Mouse (Mus musculus) MEL (cell line): ENCODE data around the gene CN725425. TPM values are rescaled to one million over a fixed set of nuclear protein-coding genes. Genes with fewer than 3 reads are reported as not detected.

Source experiments
- DNase-seq: peaks from one replicate; pipeline ENCODE4 v3.0.0; 2011; ENCODE audit warnings: low read depth, low spot score
- H3K27ac ChIP-seq: 2 replicates; pipeline ENCODE4 v1.5.1; 2012; ENCODE audit warnings: low read depth, mild to moderate bottlenecking, control low read depth, low read length, moderate library complexity; ENCODE audit not compliant: control insufficient read depth
- H3K27me3 ChIP-seq, 2 experiments: fragments of 150-350 bp in 1 of 2; sonication (generic) in 1 of 2; 2 replicates each; pipeline ENCODE4 v1.6.1; 2012; ENCODE audit warnings: low read length in 2 of 2, mild to moderate bottlenecking in 2 of 2, improper control_type of control experiment in 1 of 2, moderate library complexity in 1 of 2; ENCODE audit not compliant: insufficient read depth in 2 of 2, control insufficient read depth in 1 of 2
- H3K36me3 ChIP-seq, 2 experiments: 2 replicates each; pipeline ENCODE4 v1.6.1; 2012 to 2014; ENCODE audit warnings: low read length in 2 of 2, improper control_type of control experiment in 1 of 2, inconsistent platforms in 1 of 2, mild to moderate bottlenecking in 1 of 2; ENCODE audit not compliant: insufficient read depth in 2 of 2, control insufficient read depth in 1 of 2
- H3K4me1 ChIP-seq, 2 experiments: fragments of 150-350 bp in 1 of 2; sonication (generic) in 1 of 2; 2 replicates each; pipeline ENCODE4 v1.6.1; 2012; ENCODE audit warnings: low read length in 2 of 2, improper control_type of control experiment in 1 of 2, mild to moderate bottlenecking in 1 of 2; ENCODE audit not compliant: insufficient read depth in 2 of 2, control insufficient read depth in 1 of 2
- H3K4me3 ChIP-seq, 2 experiments: fragments of 150-350 bp in 1 of 2; sonication (generic) in 1 of 2; 2 replicates each; pipeline ENCODE4 v1.5.1; 2012; ENCODE audit warnings: low read depth in 2 of 2, low read length in 2 of 2, mild to moderate bottlenecking in 2 of 2, moderate library complexity in 2 of 2, control low read depth in 1 of 2, improper control_type of control experiment in 1 of 2; ENCODE audit not compliant: control insufficient read depth in 1 of 2, insufficient read depth in 1 of 2
- H3K79me2 ChIP-seq: 2 replicates; pipeline ENCODE4 v1.6.1; 2012; ENCODE audit warnings: mild to moderate bottlenecking, low read length, moderate library complexity; ENCODE audit not compliant: control insufficient read depth, poor library complexity, insufficient read depth
- H3K9ac ChIP-seq: 2 replicates; pipeline ENCODE4 v1.6.1; 2012; ENCODE audit warnings: low read depth, mild to moderate bottlenecking, control low read depth, low read length, moderate library complexity; ENCODE audit not compliant: control insufficient read depth, poor library complexity, severe bottlenecking
- H3K9me3 ChIP-seq: fragments of 150-350 bp; sonication (generic); replicated peaks from 2 replicates; pipeline ENCODE4 v1.6.1; 2012; ENCODE audit warnings: mild to moderate bottlenecking, low read length, improper control_type of control experiment, moderate library complexity; ENCODE audit not compliant: insufficient read depth
- BHLHE40 ChIP-seq: IDR thresholded peaks from 2 replicates; pipeline ENCODE4 v1.6.1; 2012; ENCODE audit warnings: low read depth, mild to moderate bottlenecking, inconsistent platforms, low read length, improper control_type of control experiment, borderline replicate concordance
- CHD2 ChIP-seq: IDR thresholded peaks from 2 replicates; pipeline ENCODE4 v1.6.1; 2011; ENCODE audit warnings: low read length, improper control_type of control experiment
- CTCF ChIP-seq, 3 experiments: IDR thresholded peaks in 2 of 3; conservative IDR thresholded peaks in 1 of 3; 2 replicates each; pipeline ENCODE4 v1.5.1; 2011 to 2012; ENCODE audit warnings: low read length in 3 of 3, low read depth in 2 of 3, mild to moderate bottlenecking in 2 of 3, improper control_type of control experiment in 1 of 3, inconsistent platforms in 1 of 3, mixed read lengths in 1 of 3, moderate library complexity in 1 of 3; ENCODE audit not compliant: control insufficient read depth in 1 of 3, insufficient read depth in 1 of 3, poor library complexity in 1 of 3, severe bottlenecking in 1 of 3
- E2F4 ChIP-seq: IDR thresholded peaks from 2 replicates; pipeline ENCODE4 v1.6.1; 2011; ENCODE audit warnings: low read depth, low read length, improper control_type of control experiment, borderline replicate concordance
- ELF1 ChIP-seq: IDR thresholded peaks from 2 replicates; pipeline ENCODE4 v1.6.1; 2014; ENCODE audit warnings: low read depth, mild to moderate bottlenecking, inconsistent platforms, low read length, improper control_type of control experiment, moderate library complexity
- ETS1 ChIP-seq: IDR thresholded peaks from 2 replicates; pipeline ENCODE4 v1.6.1; 2012; ENCODE audit warnings: low read depth, mild to moderate bottlenecking, inconsistent platforms, low read length, improper control_type of control experiment, moderate library complexity
- GATA1 ChIP-seq: IDR thresholded peaks from 2 replicates; pipeline ENCODE4 v1.6.1; 2011; ENCODE audit warnings: low read depth, low read length, improper control_type of control experiment
- HCFC1 ChIP-seq: IDR thresholded peaks from 2 replicates; pipeline ENCODE4 v1.6.1; 2012; ENCODE audit warnings: low read depth, mild to moderate bottlenecking, inconsistent platforms, low read length, improper control_type of control experiment, moderate library complexity
- JUND ChIP-seq: IDR thresholded peaks from 2 replicates; pipeline ENCODE4 v1.6.1; 2011; ENCODE audit warnings: low read depth, mild to moderate bottlenecking, improper control_type of control experiment, low read length
- KAT2A ChIP-seq: conservative IDR thresholded peaks from 2 replicates; pipeline ENCODE4 v1.6.1; 2012; ENCODE audit warnings: low read depth, low read length, improper control_type of control experiment, inconsistent platforms
- MAFK ChIP-seq: IDR thresholded peaks from 2 replicates; pipeline ENCODE4 v1.6.1; 2011; ENCODE audit warnings: low read depth, mild to moderate bottlenecking, low read length, improper control_type of control experiment, borderline replicate concordance
- MAX ChIP-seq: IDR thresholded peaks from 2 replicates; pipeline ENCODE4 v1.6.1; 2011; ENCODE audit warnings: low read length, improper control_type of control experiment
- MEF2A ChIP-seq: IDR thresholded peaks from 2 replicates; pipeline ENCODE4 v1.6.1; 2014; ENCODE audit warnings: low read depth, mild to moderate bottlenecking, inconsistent platforms, low read length, improper control_type of control experiment; ENCODE audit not compliant: poor library complexity, insufficient replicate concordance, severe bottlenecking; ENCODE audit errors: extremely low read depth
- MXI1 ChIP-seq: IDR thresholded peaks from 2 replicates; pipeline ENCODE4 v1.6.1; 2011; ENCODE audit warnings: mild to moderate bottlenecking, low read depth, low read length, improper control_type of control experiment
- MYC ChIP-seq: IDR thresholded peaks from 2 replicates; pipeline ENCODE4 v1.6.1; 2011; ENCODE audit warnings: low read depth, mild to moderate bottlenecking, low read length, improper control_type of control experiment, moderate library complexity
- NELFE ChIP-seq: IDR thresholded peaks from 2 replicates; pipeline ENCODE4 v1.6.1; 2011; ENCODE audit warnings: low read depth, low read length, improper control_type of control experiment
- POLR2A ChIP-seq, 2 experiments: IDR thresholded peaks; 2 replicates each; pipeline ENCODE4 v1.6.1; 2011 to 2012; ENCODE audit warnings: low read length in 2 of 2, mild to moderate bottlenecking in 2 of 2, control low read depth in 1 of 2, improper control_type of control experiment in 1 of 2, low read depth in 1 of 2, moderate library complexity in 1 of 2; ENCODE audit not compliant: control insufficient read depth in 1 of 2, insufficient read depth in 1 of 2, poor library complexity in 1 of 2
- POLR2AphosphoS2 ChIP-seq: IDR thresholded peaks from 2 replicates; pipeline ENCODE4 v1.6.1; 2011; ENCODE audit warnings: low read length, improper control_type of control experiment
- RAD21 ChIP-seq: IDR thresholded peaks from 2 replicates; pipeline ENCODE4 v1.6.1; 2011; ENCODE audit warnings: mild to moderate bottlenecking, low read depth, low read length, improper control_type of control experiment
- SIN3A ChIP-seq: IDR thresholded peaks from 2 replicates; pipeline ENCODE4 v1.6.1; 2012; ENCODE audit warnings: low read length, improper control_type of control experiment, inconsistent platforms
- SMC3 ChIP-seq: IDR thresholded peaks from 2 replicates; pipeline ENCODE4 v1.6.1; 2011; ENCODE audit warnings: low read depth, low read length, improper control_type of control experiment
- TBP ChIP-seq: IDR thresholded peaks from 2 replicates; pipeline ENCODE4 v1.8.0; 2011; ENCODE audit warnings: low read depth, low read length, improper control_type of control experiment
- USF1 ChIP-seq: IDR thresholded peaks from 2 replicates; pipeline ENCODE4 v1.6.1; 2014; ENCODE audit warnings: low read depth, mild to moderate bottlenecking, inconsistent platforms, low read length, improper control_type of control experiment, moderate library complexity
- USF2 ChIP-seq, 2 experiments: IDR thresholded peaks; 2 replicates each; pipeline ENCODE4 v1.6.1; 2011 to 2012; ENCODE audit warnings: improper control_type of control experiment in 2 of 2, low read length in 2 of 2, borderline replicate concordance in 1 of 2, inconsistent platforms in 1 of 2, low read depth in 1 of 2, mild to moderate bottlenecking in 1 of 2; ENCODE audit not compliant: insufficient read depth in 1 of 2
- ZKSCAN1 ChIP-seq: IDR thresholded peaks from 2 replicates; pipeline ENCODE4 v1.6.1; 2012; ENCODE audit warnings: low read depth, mild to moderate bottlenecking, inconsistent platforms, low read length, improper control_type of control experiment, moderate library complexity
- polyA plus RNA-seq, 2 experiments: library from polyadenylated mRNA; stranded (reverse) in 1 of 2; unstranded in 1 of 2; fragments of >175 nt in 1 of 2; fragments of >200 nt in 1 of 2; gene quantifications; 2 replicates each; pipeline versions ENCODE4 v1.2.1 to v1.2.4; 2012; ENCODE audit warnings: low replicate concordance in 2 of 2, low read depth in 1 of 2; ENCODE audit not compliant: insufficient read length in 2 of 2, insufficient read depth in 1 of 2, missing spikeins in 1 of 2
- total RNA-seq: library from RNA; depleted of rRNA; stranded (reverse); fragments of 300-350 nt; gene quantifications from 2 replicates; pipeline ENCODE4 v1.2.3, GENCODE M21; 2012

The CN725425 gene
- total and polyA plus RNA-seq, 3 experiments, result not detected

DNA sequence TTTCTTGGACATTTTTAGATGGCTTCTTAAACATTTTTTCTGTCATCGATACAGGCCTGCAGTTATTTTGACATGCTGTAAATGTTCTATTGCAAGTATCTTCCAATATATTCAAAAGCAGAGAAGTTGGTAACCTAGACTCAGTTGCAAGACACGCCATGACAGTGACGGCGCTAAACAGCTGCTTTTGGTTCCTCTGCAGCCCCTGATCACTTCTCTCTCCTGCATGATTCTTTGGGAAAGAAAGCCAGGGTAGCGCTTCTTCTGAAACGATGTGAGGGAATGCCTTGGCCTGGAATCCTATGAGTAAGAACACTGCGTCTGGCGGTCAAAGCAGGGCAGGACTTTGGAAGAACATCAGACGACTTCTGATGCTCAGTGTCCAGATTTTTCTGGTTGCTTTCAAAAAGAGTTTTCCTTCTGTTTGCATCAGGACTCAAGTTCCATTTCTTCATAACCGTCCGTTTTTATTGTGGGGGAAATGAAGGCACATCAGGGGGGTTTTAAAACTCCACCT is 100.1 kb downstream of the CN725425 start:
- Histone ChIP-seq H3K9me3 (no peaks in the 10 kb centered on the region), H3K27ac (no peak overlapping the region), H3K4me1 (no peaks in the 10 kb centered on the region), H3K9ac (no peak overlapping the region), H3K27me3 (no peaks in the 10 kb centered on the region), H3K36me3 (no peaks in the 10 kb centered on the region), H3K79me2 (no peaks in the 10 kb centered on the region), H3K4me3 (no peak overlapping the region)
- no peak for DNase-seq
- TF ChIP-seq POLR2A (IDR thresholded peaks at IDR 0.05; ENCODE audit: control insufficient read depth in 1 of 2, insufficient read depth in 1 of 2, low read depth in 1 of 2, low read length in 2 of 2, poor library complexity in 1 of 2) (no peak), CHD2 (no peak), MEF2A (no peak), ELF1 (no peak), POLR2AphosphoS2 (no peak), HCFC1 (no peak), NELFE (no peak), ETS1 (no peak), MXI1 (no peak), USF2 (IDR thresholded peaks at IDR 0.05; ENCODE audit: borderline replicate concordance in 1 of 2, insufficient read depth in 1 of 2, low read depth in 1 of 2, low read length in 2 of 2) (no peak), MYC (no peak), JUND (no peak), ZKSCAN1 (no peak), GATA1 (no peak), BHLHE40 (no peak), SIN3A (no peak), E2F4 (no peak), USF1 (no peak)

DNA sequence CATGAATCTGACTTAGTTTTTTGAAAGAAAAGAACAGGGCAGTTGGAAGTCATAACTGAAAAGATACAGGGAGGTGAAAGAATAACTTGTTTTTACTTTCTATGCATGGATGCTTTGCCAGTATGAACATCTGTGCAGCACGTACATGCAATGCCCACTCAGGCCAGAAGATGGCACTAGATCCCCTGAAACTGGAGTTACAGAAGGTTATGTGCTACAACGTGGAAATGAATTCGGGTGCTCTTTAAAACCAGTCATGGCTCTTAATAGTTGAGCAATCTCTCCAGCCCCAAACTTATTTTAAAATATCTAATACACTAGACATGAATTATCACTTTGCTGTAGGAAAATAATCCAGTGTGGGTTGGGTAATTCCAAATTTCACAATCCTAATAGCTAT is 102.1 kb downstream of the CN725425 start:
- H3K79me2 ChIP-seq, result no peaks in the 10 kb centered on the region
- DNase-seq, result peak; percentile 40
- TF ChIP-seq KAT2A, result no peak
- TF ChIP-seq RAD21, result peak; percentile 47
- TF ChIP-seq TBP, result no peak
- no peak for TF ChIP-seq MAX
- TF ChIP-seq USF2 (IDR thresholded peaks at IDR 0.05; ENCODE audit: borderline replicate concordance in 1 of 2, insufficient read depth in 1 of 2, low read depth in 1 of 2, low read length in 2 of 2), result no peak
- TF ChIP-seq CTCF (IDR thresholded peaks at IDR 0.05 in 2 of 3, conservative IDR thresholded peaks at IDR 0.05 in 1 of 3; ENCODE audit: control insufficient read depth in 1 of 3, insufficient read depth in 1 of 3, low read depth in 2 of 3, low read length in 3 of 3, poor library complexity in 1 of 3, severe bottlenecking in 1 of 3), result peak; percentile 56 to 65 (median 58)
- no peak for TF ChIP-seq MYC
- TF ChIP-seq SMC3, result peak; percentile 39
- TF ChIP-seq MAFK, result no peak
- no peak for TF ChIP-seq E2F4
- H3K27ac ChIP-seq, result no peak overlapping the region
- no peak overlapping the region for H3K9ac ChIP-seq
- H3K9me3 ChIP-seq, result no peaks in the 10 kb centered on the region
- no peaks in the 10 kb centered on the region for H3K4me1 ChIP-seq
- H3K27me3 ChIP-seq, result no peaks in the 10 kb centered on the region
- H3K4me3 ChIP-seq, result no peak overlapping the region
- no peaks in the 10 kb centered on the region for H3K36me3 ChIP-seq
